Mouse (Mus musculus) gastrocnemius, adult 8-10 months (tissue): Measurements from ENCODE around the gene Heatr3. TPM values are rescaled to one million over a fixed set of nuclear protein-coding genes. Genes with fewer than 3 reads are reported as not detected.
"Not testable (repeated sequence)": the region's sequence is repeated elsewhere in the genome, so short reads cannot be mapped to it uniquely, and the experiment has no call there.

ENCODE experiments used
- DNase-seq, 2 experiments: peaks; one replicate each; pipeline ENCODE4 v3.0.0; 2022; ENCODE audit warnings: low spot score in 2 of 2
- microRNA-seq: library from miRNA; unstranded; fragments of <30 nt; microRNA quantifications from one replicate; pipeline ENCODE4 v1.2.0, GENCODE M21; 2022
- total RNA-seq, 4 experiments: library from RNA; stranded (reverse); gene quantifications; 2 replicates each; pipeline ENCODE4 v1.2.4; 2022

The Heatr3 gene
- total RNA-seq, 4 experiments from 2014 or later: 30.2 to 41.2 (median 33.5) TPM

- DNase-seq: no peak
These were observed 48.1 kb downstream of the Heatr3 start for GRCm38 (mm10) chr8:88185716-88186115.

GRCm38 (mm10) chr8:88197328-88197727 is 59.7 kb downstream of the Heatr3 start:
- DNase-seq: no peak

GRCm38 (mm10) chr8:88198551-88198944 is 60.9 kb downstream of the Heatr3 start:
- peak in 1 of 2 experiments; percentile 11 for DNase-seq

- DNase-seq: peak; percentile 93 to 94
These were observed 61.4 kb downstream of the Heatr3 start, which contains the start of gene Tent4b for GRCm38 (mm10) chr8:88198945-88199571. TSS of gene Tent4b (plus strand) at chr8:88199213.

GRCm38 (mm10) chr8:88199700-88200601 is 62.3 kb downstream of the Heatr3 start:
- DNase-seq: peak; percentile 8 to 22

- DNase-seq: no peak
These were observed 63.3 kb downstream of the Heatr3 start for GRCm38 (mm10) chr8:88200724-88201495.

- no peak for DNase-seq
These were observed 64.0 kb downstream of the Heatr3 start for GRCm38 (mm10) chr8:88201641-88202040.

- no peak for DNase-seq
These were observed 68.4 kb downstream of the Heatr3 start for GRCm38 (mm10) chr8:88206016-88206415.

GRCm38 (mm10) chr8:88207121-88207821 is 69.6 kb downstream of the Heatr3 start:
- DNase-seq: no peak

GRCm38 (mm10) chr8:88209930-88210827 is 72.5 kb downstream of the Heatr3 start:
- not testable (repeated sequence) for DNase-seq

GRCm38 (mm10) chr8:88221353-88221752 is 83.7 kb downstream of the Heatr3 start:
- no peak for DNase-seq

Small RNAs within 50 kb of the gene (microRNA-seq; reads per million reads assigned to microRNA genes)
- gene Mir7071: not detected

Other genes starting within 250 kb of the Heatr3 start
- gene Zfp423, start 178.3 kb upstream of the Heatr3 start, total RNA-seq: 10 to 100 TPM in 3 of 4 experiments, 1 to 10 TPM in 1; 8.4 to 14.8 (median 13.9) TPM
- 10 to 100 TPM; 40.7 to 52.9 (median 44.1) TPM for gene Cnep1r1, start 19.1 kb upstream of the Heatr3 start, total RNA-seq
- gene Tent4b, start 61.4 kb downstream of the Heatr3 start, total RNA-seq: 10 to 100 TPM; 12.1 to 16.0 (median 13.5) TPM
- gene Adcy7, start 134.5 kb downstream of the Heatr3 start, total RNA-seq: 1 to 10 TPM; 1.2 to 2.8 (median 1.7) TPM
- 10 to 100 TPM; 59.4 to 67.6 (median 63.1) TPM for gene Brd7, start 224.3 kb downstream of the Heatr3 start, total RNA-seq